Mouse (Mus musculus) yolk sac, embryonic 10.5 days (tissue): Measurements from ENCODE around the gene Ndufa4l2.

ENCODE experiments used
- DNase-seq: peaks from one replicate; pipeline ENCODE4 v3.0.0-alpha.2; 2017; ENCODE audit warnings: low spot score

The Ndufa4l2 gene

DNA sequence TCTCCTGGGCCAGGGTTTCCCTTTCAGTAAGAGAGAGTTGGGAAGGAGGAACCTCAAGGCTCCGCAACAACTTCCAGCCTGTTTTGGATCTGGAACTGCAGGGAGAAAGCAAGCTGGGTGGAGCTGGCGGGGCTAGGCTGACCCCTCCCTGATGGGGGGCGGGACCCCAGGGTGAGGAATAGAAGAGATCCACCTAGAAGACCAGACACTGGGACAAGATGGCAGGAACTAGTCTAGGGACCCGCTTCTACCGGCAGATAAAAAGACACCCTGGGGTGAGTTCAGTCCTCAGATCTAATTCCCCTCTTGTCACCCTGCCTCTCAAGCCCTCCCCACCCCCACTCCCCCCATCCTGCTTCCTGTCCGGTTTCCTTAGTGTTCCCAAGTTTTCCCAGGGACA lies at the start of gene Ndufa4l2:
Gene Ndufa4l2 (plus strand): TSS at position 204 of the 400 bp plus-strand sequence.
- DNase-seq, result no peak

DNA sequence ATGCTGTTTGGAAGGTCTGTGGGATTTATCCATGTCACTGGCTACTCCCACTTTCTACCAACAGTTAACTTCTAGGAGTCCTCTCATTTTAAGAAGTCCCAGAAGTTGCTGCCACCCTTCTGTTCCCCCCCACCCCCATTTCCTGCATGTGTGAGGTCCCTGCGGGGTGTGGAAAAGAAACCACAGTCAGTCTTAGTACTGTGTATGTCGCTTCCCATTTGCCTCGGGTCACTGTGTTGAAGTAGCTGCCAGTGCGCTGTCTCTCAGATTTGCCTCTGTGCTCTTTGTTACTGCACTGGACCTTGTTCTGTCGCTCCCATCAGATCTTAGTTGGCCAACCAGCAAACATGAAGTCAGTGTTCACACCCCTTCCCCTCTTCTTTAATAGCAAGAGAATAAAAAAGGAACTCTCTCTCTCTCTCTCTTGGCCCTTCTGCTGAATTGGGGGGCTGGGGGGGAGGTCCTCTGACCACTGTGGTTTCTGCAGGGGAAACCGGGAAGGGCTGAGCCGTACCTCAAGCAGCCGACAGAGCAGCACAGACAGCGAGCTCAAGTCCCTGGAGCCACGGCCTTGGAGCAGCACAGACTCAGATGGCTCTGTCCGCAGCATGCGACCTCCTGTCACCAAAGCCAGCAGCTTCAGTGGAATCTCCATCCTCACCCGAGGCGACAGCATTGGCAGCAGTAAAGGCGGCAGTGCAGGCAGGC lies 43.3 kb upstream of the Ndufa4l2 start:
- no peak for DNase-seq

DNA sequence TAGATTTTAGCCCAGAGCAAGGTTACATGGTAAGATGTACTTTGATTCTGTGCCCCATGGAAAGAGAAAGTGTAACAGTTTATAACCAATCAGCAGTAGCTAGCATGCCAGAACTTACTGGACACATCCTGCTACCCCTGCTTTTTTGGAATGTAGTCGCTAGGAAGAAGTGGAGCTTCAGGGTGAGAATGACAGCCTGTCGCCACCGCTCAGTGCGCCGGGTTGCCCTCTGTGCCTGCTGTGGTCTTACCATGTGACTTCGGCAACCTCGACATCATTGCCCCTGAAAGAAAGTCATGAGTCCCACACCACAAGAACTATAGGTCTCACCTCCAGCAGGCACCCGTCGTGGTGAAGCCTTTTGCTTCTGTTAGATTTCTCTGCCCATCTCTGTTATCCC lies 42.0 kb upstream of the Ndufa4l2 start:
- no peak for DNase-seq

DNA sequence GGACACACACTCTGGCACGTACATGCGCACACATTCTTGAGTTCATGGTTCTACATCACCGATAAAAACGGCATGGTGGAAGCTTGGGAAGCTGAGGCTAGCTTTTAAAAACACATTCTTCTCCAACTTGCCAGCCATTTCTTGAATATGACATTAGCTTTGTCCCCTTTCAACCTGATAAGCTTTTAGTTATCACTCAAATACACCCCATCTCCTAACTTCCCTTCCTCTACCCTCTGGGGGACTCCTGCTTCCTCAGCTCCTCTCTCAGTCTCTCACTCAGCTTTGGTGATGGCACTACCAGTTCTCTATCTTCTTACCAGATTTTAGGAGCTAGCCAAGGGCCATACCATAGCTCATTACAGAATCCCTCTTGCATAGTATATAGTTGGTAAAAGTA lies 39.6 kb upstream of the Ndufa4l2 start:
- DNase-seq, result no peak

DNA sequence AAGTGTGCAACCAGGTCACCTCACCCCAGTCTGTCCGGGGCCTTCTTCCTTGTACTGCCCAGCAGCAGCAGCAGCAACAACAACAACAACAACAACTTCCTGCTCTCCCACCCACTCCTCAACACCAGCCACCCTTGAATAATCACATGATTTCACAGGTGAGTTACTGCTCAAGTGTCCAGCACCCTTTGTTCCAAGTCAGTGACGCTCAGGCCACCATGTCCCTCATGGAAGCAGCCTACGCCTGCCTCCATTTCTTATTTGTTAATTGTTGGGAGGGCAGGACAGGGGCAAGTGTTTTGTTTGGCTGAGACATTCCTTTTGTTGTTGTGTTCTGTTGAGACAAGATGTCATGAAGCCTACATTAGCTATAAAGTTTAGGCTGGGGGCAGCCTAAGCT lies 38.2 kb upstream of the Ndufa4l2 start:
- DNase-seq, result no peak

DNA sequence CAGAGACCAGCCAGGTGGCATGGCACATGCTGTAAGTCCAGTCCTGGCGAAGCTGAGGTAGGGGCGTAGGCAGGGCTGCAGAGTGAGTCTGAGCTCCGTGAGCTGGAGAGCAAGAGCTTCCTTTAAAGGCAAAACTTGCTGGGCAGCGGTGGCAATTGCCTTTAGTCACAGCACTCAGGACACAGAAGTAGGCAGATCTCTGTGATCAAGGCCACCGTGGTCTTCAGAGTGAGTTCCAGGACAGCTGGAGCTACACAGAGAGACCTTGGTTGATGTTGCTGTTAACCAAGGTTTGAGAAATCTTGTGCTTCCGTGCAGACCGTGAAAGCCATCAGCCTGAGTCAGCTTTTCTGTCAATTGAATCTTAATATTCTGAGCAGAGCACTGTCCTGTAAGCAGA lies 37.5 kb upstream of the Ndufa4l2 start:
- DNase-seq, result no peak

DNA sequence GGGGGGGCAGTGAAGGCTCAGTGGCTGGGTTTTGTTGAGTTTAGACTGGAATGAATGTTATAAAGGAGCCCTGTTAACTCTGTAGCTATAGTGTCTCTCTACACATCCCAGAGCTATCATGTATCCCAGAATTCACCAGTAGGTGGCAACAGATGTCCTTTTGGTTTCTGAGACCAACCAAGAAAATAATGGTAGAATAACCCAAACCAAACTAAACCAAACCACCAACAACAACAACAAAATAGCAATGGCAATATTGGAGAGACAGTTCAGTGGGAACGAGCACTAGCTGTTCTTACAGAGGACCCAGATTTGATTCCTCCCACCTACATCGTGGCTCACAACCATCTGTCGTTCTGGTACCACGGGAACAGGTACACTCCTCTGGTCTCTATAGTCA lies 35.6 kb upstream of the Ndufa4l2 start:
- no peak for DNase-seq

DNA sequence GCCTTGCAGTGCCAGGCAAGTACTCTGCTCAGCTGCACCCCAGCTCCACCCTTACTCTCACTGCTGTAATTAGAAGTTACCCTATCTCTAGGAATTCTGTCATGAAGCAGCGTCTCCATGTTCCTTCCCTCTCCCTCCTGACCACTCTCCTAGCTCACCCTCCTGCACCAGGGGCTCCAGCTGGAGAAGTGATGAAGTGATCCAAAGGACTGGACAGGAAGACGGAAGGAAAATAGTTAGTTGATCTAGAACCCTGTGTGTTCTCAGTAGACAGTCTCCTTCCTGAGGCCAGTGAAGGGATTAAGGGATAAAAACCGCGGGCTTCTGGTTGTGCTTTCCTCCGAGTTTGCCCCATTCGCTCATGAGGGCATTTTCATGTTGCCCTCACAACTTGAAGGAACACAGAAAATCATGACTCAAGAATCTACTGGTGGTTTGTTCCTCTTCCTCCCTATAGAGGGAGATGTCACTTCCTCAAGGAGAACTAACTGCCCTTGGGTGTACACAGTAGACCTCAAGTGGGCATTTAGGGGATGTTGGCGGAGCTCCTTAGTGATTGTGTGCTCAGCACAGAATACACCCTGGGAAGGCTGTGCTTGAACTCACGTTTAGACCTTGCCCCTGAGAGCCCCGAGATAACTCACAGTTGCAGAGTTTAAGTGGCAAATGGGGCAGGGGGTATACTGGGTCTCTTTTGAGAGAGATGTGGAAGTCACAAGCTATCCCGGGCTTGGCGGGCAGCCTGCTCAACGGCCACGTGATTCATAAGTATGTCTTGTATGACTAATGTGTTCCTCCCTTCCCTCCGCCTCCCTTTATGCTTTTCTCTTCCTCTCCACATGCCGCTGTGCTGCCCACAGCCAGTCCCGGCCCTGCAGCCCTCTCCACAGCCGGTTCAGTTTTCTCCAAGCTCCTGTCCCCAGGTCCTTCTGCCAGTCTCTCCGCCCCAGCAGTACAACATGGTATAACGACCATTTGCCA lies 33.6 kb upstream of the Ndufa4l2 start:
- no peak for DNase-seq

DNA sequence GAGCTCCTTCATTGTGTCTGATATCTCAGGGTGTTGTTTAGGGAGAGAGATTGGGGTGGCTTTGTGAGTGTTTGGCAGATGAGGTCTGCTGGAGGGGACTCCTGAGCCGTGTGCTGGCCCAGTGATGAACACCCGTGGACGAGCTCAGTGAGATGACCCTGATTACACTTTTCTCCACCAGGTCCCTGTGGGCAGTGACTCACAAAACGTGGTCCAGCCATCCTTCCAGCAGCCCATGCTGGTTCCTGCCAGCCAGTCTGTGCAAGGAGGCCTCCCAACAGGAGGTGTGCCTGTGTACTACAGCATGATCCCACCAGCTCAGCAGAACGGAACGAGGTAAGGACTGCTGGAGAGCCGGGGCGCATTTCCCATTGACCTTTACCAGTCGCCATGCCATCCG lies 29.5 kb upstream of the Ndufa4l2 start:
- no peak for DNase-seq

DNA sequence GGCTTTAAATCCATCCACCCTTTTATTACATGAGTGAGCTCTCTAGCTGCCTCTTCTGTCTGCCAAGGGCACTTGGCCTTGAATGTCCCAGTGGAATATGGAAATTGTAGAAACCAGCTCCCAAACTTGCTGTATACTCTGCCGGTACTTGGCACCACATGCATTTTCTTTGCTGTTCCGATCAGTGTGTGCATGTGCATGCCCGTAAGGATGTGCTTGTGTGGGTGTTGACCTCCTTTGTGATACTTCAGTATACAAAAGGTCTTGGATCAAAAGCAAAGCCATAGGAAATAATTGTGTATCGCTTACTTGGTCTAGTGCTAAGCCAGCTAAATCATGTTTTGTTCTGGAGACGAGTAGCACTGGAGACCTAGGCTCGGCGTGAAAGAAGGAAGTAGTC lies 25.9 kb upstream of the Ndufa4l2 start:
- no peak for DNase-seq

DNA sequence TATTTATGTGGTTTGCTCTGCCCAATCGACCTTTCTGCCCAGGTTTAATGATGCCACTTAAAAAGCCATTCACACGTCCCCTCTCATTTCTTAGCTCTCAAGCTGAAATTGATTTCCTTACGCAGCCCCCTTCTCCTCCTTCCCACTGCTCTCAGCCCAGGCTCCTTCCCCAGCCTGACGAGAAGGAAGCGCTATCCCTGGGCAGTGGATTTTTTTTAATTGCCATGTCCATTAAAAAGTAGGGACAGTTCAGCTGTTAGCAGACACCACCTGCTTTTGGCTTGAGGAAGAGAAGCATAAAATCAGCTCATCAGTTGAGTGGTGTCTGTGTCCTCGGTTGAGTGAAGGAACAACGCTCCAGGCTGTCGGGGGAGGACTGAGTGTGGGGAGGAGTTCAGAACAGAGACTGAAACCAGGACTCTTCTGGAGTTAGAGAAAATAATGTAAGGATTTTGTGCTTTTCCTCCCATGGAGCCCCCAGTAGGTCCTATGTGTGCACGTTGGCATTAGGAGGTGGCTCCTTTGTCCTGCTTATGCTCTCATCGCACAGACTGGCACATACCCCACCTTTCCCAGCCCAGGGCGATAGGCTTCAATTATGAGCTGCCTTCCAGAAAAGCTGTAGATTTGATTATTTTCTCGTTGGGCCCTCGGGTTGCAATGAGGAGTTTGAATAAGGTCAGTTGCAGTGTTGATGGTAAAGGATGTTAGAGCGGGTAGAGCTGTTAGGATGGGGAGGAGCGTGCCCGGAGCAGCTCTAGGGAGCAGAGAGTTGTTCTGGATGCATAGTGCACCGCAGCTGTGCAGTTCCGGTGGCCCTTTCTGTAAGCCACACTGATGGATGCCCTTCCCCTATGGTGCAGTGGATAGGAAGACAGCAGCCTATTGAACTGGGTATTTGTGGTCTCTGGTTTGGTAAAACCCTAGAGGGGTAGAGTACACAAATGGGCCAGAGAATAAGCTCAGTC lies 24.3 kb upstream of the Ndufa4l2 start:
- DNase-seq, result no peak

DNA sequence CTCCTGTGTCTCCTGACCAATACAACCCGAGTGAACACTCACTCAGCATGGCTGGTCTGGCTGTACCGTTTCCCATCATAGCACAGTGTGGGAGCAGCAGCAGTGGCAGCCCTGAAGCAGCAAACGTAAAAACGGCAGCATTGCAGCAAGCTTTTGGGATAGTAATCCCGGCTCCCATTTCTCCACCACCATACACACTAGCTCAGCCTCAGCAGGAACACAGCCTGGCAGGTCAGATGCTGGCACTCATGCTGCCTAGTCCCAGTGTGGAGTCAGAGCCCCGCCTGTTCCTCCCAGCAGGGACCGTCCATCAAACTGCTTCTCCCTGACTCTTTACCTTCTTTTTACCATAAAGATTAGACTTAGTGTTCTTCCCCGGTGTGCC lies 23.6 kb upstream of the Ndufa4l2 start:
- no peak for DNase-seq

DNA sequence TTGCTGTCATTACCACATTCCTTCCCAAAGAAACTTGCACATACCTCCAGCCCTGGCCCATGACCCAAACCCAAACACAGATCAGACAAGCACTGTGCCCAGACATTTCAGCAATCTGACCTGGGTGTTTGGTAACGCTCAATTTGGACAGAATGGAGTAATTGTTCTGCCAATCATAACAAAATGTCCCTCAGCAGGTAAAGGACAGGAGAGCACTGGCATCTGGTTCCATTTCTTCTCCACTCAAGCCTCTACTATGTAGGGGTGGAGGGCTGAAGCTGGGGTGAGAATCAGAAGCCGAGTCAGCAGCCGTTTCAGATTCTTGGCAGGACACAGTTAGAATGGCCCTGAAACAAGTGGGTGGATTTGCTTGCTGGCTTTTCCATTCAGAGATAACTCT lies 22.6 kb upstream of the Ndufa4l2 start:
- DNase-seq, result no peak

DNA sequence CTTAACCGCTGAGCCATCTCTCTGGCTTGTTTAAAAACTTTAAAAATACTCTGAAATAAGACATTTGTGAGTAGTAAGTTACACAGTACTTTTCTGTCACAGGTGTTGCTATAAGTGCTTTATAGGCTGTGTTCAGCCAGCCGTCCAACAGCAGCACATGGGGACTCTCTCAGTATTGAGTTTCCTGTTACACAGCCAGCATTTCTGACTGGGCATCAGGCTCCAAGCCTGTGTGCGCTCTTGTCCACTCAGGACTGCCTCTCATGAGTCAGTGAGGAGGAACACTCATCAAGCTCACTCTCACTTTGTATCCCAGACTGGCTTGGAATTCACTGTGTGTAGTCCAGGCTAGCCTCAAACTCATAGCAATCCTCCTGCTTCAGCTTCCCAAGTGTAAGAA lies 18.6 kb upstream of the Ndufa4l2 start:
- DNase-seq, result no peak

DNA sequence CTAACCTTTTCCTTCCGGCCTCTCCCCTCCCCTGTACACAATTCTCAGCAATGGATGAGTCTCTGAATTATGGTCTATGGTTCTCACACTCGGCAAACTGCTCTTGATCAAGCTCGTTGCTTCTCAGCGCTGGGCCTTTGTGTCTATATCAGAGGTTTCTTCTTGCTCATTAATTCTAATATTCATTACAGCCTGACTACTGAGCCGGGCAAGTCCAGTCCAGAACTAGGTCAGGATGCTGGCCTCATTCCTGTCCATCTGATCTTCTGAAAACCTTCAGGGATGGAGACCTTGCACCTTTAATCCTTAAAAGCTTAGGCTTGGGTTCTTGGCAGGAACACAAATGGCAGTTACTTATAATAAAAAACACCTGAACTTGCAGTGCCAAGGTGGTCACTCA lies 15.3 kb upstream of the Ndufa4l2 start:
- no peak for DNase-seq

DNA sequence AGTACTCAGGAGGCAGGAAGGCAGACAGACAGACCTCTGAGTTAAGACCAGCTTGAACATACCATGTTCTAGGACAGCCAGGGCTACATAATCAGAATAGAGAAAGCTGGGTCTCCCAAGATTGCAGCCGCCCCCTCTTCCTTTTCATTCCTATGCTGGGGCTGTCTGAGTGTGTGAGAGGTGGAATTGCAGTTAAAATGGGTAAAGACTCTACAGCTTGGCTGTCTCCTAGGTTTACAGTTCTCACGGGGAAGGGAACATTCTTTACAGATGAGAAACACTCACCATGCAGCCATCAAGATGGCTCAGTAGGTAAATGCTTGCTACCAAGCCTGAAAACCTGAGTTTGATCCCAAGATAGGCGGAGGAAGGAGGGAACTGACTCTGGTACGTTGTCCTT lies 14.7 kb upstream of the Ndufa4l2 start:
- DNase-seq, result no peak

DNA sequence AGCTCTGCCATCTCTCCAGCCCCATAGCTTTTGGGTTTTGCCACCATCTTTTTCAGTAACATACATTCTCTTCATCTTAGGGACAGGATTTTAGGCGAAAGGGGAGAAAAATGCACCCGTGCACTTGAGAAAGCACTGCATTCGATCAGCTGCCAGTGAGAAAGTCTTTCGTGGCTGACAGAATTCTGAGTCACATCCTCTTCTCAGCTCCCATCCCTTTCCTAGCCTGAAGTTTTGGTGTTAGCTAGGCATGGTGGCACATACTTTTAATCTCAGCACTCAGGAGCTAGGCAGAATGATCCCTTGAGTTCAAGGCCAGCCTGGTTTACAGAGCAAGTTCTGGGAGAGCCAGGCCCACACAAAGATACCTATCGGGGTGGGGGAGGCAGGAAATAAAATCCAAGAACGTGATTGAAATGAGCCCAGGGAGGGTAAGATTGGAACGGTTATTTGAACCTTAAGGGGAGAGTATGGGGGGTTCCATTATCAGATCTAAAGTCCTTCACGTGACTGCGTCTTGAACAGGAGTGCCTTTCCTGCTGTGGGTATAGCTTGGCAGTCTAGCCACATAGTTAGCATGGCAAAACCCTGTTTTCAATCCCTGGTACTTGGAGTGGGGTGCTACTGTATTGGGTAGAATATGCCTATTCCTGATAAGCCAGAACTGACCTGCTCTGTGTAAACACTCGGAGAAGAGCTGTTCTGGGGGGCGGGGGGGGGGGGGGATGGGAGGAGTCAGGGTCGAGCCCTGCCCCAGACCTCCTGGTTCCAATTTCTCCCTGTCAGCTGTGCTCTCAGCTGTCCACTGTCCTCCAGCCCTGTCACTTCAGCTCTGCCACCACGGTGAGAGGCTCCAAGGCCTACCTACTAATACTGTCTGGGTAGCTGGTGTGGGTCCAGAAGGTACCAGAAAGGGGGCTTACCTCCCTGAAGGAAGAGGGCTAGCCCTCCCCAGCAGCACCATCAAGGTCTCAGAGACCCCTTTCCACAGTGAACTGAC lies 13.6 kb upstream of the Ndufa4l2 start, which contains the start of gene Stac3:
Gene Stac3 (plus strand): TSS at position 793 of the 1,000 bp plus-strand sequence.
- no peak for DNase-seq

DNA sequence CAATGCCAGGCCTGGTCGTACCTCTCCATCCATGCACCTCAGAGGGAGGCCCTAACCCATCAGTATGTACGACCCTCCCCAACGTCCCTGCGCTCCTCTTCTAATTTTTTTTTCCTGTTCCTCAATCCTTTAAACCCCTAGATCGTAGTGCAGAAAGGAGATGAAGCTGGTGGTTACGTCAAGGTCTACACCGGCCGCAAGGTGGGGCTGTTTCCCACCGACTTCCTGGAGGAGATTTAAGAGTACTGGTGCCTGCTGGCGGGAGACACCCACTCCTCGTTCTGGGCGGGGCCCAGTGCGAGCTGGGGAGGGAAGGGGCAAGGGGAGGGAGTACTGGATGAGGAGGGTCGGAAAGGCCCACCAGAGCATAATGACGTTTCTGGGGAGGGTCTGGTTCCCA lies 6.5 kb upstream of the Ndufa4l2 start:
- peak; percentile 59 for DNase-seq

DNA sequence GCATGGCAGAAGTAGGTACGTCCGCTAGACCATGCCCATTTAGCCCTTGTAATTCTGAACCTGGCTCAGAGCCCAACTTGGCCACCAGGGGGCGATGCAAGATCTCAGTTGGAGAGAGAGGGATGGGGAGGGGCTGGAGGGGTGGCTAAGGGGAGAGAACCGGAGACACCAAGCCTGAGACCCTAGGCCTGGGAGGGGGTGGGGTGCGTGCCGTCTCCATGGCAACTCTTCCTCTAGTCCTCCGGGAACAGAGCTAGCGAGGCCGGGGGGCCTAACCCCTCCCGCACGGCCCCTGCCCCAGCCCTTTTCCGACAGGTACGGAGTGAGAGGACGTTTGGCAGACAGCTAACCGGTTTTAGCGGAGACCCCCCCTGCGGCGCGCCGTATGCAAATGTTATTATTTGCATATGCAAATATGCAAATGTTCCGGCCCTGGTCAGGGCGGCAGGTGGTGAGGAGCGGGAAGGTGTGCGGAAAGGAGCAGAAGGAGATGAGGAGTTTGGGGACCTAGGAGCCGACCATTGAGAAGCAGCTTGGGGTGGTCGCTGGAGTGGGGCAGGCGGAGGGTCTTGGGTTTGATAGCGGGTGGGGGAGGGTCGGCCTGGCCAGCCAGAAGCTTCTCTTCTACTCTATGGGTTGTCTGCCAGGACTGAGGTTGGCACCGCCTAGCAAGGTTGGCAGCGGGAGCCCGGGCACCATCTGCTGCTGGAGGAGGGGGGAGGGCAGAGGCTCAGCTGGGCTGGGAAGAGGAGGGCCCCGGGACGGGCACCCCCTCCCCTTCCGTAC lies 5.5 kb upstream of the Ndufa4l2 start:
- peak; percentile 88 for DNase-seq
